In genomic region chr14:78376591-78376990, GRCm38 (mm10) we compare ENCODE assay signal across 20 mouse cellular contexts.
"Had no signal": no experiment of that assay in that cellular context is flagged by ENCODE, and none has a peak within 500 bp of the region (broad histone marks: within the 10 kb centered on the region; RNA-seq: fewer than 3 reads in every experiment).

No protein-coding gene starts in this region.

- H3K9ac ChIP-seq: kidney, embryonic 15.5 days; limb, embryonic 13.5 days; liver, embryonic 13.5 days; neural tube, embryonic 12.5 days; neural tube, embryonic 15.5 days; stomach, embryonic 15.5 days had no signal

- H3K4me3 ChIP-seq: kidney, embryonic 15.5 days; limb, embryonic 10.5 days; limb, embryonic 13.5 days; liver, embryonic 13.5 days; neural tube, embryonic 12.5 days; neural tube, embryonic 15.5 days; stomach, embryonic 15.5 days had no signal

- H3K27ac ChIP-seq: kidney, embryonic 15.5 days; limb, embryonic 10.5 days; limb, embryonic 13.5 days; liver, embryonic 13.5 days; neural tube, embryonic 12.5 days; neural tube, embryonic 15.5 days; stomach, embryonic 15.5 days had no signal

- H3K27me3 ChIP-seq: kidney, embryonic 15.5 days; limb, embryonic 13.5 days; liver, embryonic 13.5 days; neural tube, embryonic 12.5 days; neural tube, embryonic 15.5 days; stomach, embryonic 15.5 days had no signal

- H3K4me2 ChIP-seq: kidney, embryonic 15.5 days; limb, embryonic 13.5 days; liver, embryonic 13.5 days; midbrain, embryonic 11.5 days; neural tube, embryonic 12.5 days; neural tube, embryonic 15.5 days; stomach, embryonic 15.5 days had no signal

- H3K9me3 ChIP-seq: kidney, embryonic 15.5 days; limb, embryonic 10.5 days; limb, embryonic 13.5 days; liver, embryonic 13.5 days; neural tube, embryonic 12.5 days; neural tube, embryonic 15.5 days; stomach, embryonic 15.5 days had no signal

- H3K36me3 ChIP-seq: kidney, embryonic 15.5 days; limb, embryonic 10.5 days; limb, embryonic 13.5 days; liver, embryonic 13.5 days; neural tube, embryonic 12.5 days; neural tube, embryonic 15.5 days; stomach, embryonic 15.5 days had no signal

- DNase-seq: kidney, adult 8-10 months; kidney, postnatal 10 days; kidney, postnatal 36 days; liver, embryonic 13.5 days; lung, adult 2 months; lung, postnatal 14 days; lung, postnatal 4 days; midbrain, embryonic 14.5 days; right cerebral cortex, adult 18-20 months; right cerebral cortex, postnatal 25 days; spleen, adult 18-20 months; thymus, adult 18-20 months; thymus, postnatal 36 days had no signal

- H3K4me1 ChIP-seq: kidney, embryonic 15.5 days; limb, embryonic 13.5 days; liver, embryonic 13.5 days; neural tube, embryonic 12.5 days; neural tube, embryonic 15.5 days; stomach, embryonic 15.5 days had no signal
